Mouse (Mus musculus) kidney, adult 2 months (tissue): ENCODE data around the gene E2f6.

Source experiments
- CTCF ChIP-seq: fragments of 200-500 bp; conservative IDR thresholded peaks from 2 replicates; pipeline ENCODE4 v1.5.1; 2011; ENCODE audit warnings: low read depth, mild to moderate bottlenecking, control low read depth, low read length, moderate library complexity, mixed read lengths; ENCODE audit not compliant: insufficient read depth, insufficient read length
- POLR2A ChIP-seq: fragments of 200-500 bp; IDR thresholded peaks from one replicate; pipeline ENCODE4 v1.6.1; 2011; ENCODE audit warnings: low read depth, low read length, control low read depth

GRCm38 (mm10) chr12:16781034-16781746 lies 29.6 kb upstream of the E2f6 start:
- TF ChIP-seq POLR2A (no peak), CTCF (no peak)
